Mouse (Mus musculus) thymus, postnatal 10 days (tissue): ENCODE data around the gene Glycam1.
A peak's percentile ranks its signal among the peaks of the same experiment; 100 is the strongest.
"Not testable (repeated sequence)": the region's sequence is repeated elsewhere in the genome, so short reads cannot be mapped to it uniquely, and the experiment has no call there.

Experiments used
- DNase-seq, 2 experiments: peaks; one replicate each; pipeline ENCODE4 v3.0.0; 2021; ENCODE audit warnings: low spot score in 2 of 2

Gene Glycam1

DNA sequence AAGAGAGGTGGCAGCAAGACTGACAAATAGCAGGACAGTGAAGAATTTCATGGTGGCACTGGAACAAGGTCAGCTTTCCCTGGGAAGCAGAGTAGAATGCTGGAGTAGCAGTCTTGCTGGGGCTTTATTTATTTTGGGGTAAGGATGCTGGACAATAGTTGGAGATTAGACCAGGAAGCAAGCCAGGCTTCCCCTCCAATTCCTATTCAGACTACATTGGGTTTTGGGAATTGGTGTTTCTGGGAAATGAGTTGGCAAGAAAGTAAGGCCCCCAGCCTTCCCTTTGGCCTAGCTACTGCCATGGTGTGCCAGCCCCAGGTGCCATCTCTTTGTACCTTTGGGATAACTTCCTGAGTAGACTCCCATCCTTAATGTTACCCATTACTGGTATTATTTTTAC, at the start of gene Glycam1:
Gene Glycam1, minus strand, starts transcription at position 101 of the 400 bp plus-strand sequence.
- DNase-seq: no peak

DNA sequence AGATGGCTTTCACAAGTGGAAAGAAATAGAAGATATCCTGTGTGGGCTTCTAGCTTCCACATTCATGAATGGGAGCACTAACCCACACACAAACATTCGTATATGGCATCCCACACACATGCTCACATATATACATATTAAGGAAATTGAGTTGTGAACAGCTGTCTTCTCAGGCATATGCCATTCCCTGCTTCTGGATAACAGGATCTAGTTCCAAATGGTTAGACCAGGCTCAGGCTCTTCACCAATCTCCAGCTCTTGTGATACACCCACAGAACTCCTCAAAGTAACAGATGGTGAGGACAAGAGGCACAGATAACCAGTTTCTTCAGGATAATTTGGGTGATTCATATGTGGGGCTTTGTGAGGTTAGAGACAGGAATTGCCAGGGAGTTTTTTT, 39.6 kb upstream of the Glycam1 start:
- no peak for DNase-seq

DNA sequence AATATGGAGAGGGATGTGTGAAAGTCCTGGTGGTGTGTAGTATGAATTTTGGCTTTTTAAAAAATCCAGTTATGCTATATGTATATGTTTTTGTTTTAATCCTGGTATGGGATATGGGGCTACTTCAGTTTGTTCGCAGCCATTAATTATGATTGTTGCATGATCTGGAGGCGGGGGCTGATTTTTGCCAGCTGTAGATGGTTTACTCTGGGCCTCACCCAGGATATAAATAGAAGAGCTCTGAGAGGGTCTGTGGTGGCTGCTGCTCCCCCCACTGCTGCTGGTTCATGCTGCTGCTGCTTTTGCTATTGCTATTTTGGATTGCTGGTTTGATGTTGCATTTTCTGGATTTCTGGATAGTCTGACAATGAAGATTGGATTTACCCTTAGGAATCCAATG, 25.9 kb upstream of the Glycam1 start:
- no peak for DNase-seq

DNA sequence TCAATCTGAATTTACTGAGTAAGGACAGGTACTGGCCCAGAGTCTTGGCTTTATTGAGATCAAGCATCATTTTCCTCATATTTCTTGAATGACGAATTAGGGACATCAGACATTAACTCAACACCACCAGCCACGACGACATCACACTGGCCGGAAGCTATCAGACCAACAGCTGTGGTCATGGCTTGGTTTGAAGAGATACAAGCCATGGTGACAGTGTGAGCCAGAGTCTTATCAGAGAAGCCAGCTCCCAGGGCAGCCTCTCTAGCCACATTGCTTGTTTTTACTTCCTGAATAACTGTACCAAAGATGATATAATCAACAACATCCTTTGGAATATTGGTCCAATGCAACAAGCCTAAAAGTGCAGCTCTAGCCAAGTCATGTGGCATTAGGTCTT, 22.9 kb upstream of the Glycam1 start:
- DNase-seq: not testable (repeated sequence)

DNA sequence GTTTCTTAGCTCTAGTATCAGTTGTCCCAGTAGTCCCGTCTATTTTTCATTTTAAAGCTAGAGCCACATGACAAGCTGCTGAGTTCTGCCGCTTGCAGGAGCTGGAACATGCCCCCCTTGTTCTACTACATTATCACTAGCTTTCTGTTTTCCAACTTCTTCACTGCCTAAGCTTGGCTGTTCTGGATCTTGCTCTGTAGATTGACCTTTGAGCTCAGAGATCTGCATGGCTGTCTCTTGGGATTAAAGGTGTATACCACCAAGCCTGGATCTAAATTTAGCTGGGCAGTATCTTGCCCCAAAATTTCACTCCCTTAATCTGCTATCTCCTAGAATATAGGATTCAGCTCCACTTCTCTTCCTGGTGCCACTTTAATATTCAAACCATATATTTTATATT, 21.0 kb upstream of the Glycam1 start:
- no peak for DNase-seq

DNA sequence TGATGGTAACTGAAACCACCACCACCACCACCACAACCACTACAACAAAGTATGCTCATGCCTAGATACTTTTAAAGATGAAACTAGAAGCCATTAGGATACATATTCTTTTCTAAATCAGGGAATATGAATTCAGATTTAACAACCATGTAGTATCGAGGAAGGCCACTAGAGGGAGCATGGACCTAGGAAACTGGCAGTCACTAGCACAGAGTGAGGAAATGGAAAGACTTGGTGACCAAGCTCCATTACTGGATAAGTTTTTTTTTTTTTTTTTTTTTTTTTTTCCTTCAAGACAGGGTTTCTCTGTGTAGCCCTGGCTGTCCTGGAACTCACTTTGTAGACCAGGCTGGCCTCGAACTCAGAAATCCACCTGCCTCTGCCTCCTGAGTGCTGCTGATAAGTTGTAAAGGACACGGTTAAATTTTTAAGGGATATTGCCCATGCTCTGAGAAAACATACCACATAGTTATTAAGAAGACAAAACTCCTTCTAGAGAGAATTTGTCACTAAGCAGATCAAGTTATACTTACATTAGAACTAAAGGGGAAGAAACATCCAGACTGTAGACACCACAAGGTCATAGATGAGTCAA, 12.7 kb downstream of the Glycam1 start:
- peak in 1 of 2 experiments; percentile 44 for DNase-seq

DNA sequence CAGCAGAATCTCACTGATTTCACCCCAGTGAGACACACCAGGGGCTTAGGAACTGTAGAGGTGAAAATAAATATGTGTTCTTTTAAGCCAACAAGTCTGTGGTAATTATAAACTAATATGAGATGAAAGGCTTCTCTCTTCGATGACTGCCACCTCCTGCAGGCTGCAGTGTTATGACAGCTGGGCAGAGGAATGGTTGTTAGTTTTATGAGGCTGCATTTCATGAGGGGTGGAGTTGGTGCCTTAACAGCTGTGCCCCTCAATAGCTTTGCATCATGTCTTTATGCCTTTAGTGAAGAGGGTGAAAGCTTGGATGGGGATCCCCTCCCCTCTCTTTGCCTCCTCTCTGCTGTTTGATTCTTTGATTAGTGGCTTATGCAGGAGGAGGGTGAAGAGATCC, 13.8 kb downstream of the Glycam1 start:
- no peak for DNase-seq

DNA sequence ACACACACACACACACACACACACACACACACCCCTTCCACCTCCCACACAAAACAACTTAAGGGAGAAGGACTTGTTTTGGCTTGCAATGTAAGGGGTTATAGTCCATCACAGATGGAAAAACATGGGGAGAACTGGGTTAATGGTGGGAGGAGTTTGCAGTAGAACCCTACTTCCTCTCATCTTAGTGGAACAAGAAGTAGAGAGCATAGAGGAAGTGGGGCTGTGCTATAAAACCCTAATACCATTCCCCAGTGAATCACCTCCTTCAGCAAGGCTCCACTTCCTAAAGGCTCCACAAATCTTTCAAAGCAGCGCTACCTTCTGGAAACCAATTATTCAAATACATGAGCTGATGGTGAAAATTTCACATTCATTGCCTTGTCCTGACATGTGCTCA, 15.4 kb downstream of the Glycam1 start:
- no peak for DNase-seq

DNA sequence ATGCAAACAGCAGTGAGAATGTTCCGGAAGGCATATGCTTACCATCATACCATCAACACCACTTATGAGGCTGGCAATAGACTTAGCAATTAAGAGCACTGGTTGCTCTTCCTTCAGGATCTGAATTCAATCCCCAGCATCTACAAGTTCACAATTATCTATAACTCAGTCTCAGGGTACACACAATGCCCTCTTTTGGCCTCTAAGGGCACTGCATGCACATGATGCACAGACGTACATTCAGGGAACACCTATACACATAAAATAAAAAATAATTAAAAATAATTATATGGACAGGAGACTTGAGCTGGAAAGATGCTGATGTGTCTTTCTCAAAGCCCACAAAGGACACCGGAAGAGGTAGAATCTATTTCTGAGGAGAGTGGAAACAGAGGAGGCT, 16.9 kb downstream of the Glycam1 start:
- DNase-seq: no peak

DNA sequence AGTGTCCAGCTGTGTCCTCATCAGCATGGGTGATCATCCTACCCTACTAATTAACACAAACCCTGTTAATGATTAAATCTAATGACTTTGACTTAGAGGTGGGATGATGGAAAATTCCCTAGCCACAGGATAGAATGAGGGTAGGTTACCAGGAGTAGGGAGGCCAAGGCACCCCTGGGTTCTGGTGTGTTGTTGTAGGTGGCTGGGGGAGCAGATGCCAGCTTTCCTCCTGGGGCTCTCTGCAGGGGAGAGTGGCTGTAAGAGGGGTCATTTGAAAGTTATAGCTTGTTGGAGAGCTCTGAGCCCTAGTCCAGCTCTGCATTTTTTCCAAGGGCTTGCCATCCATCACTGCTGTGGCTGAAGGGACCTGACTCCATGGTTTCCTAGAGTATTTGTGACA, 22.4 kb downstream of the Glycam1 start:
- no peak for DNase-seq

DNA sequence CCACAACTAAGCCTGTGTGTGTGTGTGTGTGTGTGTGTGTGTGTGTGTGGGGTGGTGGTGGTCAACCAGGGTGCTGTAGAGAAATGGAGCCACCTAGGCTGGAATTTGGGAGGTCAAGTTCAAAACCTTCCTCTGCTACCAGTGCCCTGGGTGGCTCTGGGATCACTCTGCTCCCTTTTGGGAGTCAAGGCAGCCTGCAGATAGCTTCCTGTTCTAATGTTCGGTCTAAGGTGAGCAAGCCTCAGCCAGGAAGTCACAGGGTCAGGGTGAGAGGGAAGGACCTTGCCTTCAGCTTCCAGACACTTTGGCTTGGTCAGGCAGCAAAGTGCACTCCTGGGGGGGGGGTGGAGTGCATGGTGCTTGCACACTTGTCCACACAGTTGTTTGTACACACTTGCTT, 24.2 kb downstream of the Glycam1 start:
- no peak for DNase-seq

DNA sequence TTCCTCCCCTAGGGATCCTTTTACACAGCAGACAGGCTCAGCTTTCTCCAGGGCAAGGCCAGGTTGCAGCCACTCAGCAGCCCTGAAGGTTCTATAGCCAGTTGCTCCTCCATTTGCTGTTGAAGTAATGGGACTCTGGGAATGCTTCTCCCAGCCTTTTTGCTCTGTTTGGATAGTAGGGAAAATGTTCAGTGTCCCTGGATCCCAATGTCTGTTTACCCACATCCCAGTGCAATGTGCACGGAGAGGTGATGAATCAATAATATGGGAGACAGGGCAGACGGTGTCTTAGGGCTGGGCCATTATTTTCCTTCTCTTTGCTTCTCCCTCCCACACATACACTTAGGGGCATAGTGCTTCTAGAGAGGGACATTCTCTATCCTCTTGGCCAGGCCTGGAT, 25.6 kb downstream of the Glycam1 start:
- no peak for DNase-seq

DNA sequence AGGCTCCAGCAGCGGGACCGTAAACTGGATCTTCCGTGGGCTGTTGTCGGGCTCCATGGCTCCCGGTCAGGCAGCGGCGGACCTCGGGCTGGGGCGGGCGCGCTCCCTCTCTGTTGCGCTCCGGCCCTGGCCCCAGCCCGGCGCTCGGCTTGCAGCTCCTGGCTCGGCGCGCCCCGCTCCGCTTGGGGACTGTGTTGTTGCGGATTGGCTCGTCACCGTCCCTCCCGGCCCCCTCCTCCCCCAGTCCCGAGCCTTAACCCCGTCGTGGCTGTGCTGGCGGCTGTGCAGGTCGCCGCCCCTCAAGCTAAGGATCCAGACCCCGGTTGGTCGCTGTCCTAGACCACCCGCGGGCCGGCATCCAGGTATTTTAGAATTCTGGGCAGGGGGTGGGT, 27.1 kb downstream of the Glycam1 start, which contains the start of gene Ppp1r1a:
Gene Ppp1r1a, minus strand, starts transcription at position 182 of the 392 bp plus-strand sequence.
- no peak for DNase-seq

DNA sequence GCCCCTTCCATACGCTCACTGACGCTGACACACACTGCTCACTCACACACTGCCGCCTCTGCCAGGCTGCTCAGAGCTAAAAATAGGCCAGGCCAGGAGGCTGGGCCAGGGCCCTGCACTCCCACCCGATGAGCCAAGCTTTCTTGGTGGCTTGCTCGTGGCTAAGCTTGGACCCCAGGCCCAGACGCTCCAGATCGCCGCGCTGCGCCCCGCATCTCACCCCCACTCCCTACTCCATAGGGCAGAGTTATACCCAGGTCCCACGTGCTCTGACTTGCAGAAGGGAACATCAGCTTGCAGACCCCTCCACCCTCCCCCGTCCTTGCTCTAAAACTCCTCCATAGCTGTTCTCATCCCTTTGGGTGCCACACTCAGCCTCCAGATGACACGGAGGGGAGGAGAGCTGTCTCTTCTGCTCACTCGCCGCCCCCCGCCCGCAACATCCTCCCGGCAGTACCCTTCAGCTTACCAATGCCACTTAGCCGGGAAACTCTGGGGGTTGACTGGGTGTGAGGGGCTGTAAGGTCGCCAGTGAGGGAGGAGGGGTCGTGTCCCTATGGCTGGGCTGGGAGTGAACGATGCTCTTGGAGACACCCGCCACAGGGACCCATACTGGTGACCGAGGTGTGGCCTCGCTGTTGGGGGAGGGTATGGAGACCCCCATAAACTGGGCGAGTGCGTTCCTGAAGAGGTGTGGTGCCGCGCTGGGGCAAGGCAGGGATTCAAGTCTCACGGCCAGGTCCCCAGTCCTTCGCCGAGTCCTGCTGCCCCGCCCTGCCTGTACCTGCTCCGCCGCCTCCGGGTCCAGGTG, 27.7 kb downstream of the Glycam1 start:
- DNase-seq: no peak

DNA sequence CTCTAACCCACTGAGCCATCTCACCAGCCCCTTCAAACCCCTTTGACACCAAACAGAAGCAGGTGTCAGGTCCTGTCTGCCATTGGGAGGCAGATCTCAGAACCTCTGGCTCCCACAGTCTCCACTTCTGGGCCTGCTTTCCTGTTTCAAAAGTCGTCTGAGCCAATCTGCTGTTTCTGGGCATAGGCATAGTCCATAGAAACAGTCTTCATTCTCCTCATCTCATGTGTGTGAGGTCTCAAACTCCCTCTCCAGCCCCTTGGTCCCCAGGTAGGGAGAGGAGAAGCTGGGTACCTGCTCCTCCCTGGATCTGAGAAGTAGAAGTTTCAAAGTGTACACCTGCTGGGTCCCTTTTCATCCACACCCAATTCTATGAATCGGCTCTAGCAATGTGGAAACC, 28.4 kb downstream of the Glycam1 start:
- DNase-seq: no peak

DNA sequence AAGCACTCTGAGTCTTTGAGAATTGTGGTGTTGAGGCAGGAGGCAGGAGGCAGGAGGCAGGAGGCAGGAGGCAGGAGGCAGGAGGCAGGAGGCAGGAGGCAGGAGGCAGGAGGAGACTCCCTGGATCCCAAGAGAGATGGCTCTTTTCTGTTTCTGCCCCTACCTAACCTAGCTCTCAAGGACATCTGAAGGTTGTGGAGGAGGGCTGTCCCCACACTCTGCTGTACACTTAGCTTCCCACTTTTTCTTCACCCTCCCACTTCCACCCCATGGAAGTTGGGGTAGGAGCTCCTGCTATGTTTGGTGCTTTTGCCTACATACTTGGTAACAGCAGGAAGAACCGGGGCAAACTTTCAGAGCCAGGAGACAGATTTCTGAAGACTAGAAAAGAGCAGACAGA, 29.1 kb downstream of the Glycam1 start:
- DNase-seq: no peak

DNA sequence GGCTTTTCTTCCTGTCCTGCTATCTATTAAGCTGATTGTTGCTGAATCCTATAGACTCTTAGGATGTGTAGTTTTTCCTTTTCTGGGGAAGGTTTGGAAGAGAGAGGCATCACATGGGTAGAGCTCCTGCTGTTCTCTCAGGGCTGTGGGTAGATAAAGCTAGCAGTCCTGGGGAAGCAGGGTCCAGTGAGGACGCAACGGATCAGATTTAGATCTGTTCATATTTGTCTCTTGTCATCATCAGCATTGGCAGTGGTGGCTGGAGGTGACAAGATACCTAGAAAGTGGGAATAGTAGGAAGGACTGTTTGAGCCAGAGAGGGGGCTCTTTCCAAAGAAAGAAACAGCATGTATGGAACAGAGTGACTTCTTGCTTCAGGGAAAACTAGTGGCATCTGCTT, 29.9 kb downstream of the Glycam1 start:
- no peak for DNase-seq

DNA sequence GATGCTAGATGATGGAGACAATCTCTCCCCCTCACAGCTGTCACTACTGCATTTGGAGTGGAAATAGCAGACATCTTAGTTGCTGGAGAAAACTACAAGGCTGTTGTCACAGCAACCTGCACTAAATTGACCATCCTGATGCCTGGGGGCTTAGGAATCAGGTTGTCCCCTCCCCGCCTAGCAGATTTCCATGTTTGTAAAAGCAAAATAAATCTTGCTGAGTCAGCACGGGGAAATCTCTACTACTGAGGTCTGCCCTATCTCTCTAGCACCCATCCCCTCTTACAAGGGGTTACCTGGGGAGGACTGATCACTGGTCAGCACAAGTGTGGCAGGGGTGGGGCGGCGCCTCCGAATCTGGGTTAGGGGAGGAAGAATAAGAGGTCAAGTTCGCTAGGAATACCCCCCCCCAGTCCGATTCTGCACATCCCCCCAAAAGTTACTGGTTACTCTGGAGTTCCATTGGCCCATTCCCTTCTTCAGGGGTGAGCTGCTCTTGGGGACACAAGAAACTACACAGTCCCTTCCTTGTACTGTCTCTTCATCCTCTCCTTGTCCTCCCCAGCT, 30.7 kb downstream of the Glycam1 start:
- no peak for DNase-seq

DNA sequence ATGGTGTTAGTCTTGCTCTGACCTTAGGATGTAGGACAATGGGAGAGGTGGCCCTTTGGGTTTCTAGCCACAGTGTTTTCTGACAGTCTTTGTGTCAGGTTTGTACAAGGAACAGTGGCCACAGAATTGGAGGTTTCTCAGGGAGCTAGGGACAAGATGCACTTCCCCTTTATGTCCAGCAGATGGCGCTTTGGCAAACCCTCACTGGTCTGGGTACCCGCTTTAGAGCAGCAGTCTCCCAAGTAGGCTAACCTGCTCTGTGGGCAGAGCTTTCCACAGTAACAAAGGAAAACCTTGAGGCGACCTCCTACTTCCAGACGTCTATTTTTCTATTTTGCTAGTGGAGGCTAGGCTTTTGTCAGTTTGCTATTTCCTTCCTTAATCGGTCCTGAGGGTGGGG, 34.5 kb downstream of the Glycam1 start:
- peak; percentile 8 to 43 for DNase-seq

DNA sequence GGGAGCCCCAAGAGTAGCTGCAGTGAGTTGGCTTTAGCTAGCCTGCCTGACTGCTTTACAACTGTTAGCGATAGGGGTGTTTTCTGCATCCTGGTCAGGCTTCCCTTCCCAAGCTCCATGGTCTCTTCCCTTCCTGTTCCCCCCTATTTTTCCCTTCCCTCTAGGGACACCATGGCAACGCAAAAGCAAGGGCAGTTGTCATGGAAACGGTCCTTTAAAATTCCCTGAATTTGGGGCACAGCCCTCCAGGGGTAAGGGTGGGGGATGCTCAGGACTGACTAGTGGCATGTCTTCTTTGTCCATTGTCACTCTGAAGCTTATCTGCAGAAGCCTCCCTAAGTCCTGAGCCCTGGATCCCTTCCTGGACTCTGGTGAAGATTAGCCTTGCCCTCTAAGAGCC, 41.7 kb downstream of the Glycam1 start:
- DNase-seq: no peak

DNA sequence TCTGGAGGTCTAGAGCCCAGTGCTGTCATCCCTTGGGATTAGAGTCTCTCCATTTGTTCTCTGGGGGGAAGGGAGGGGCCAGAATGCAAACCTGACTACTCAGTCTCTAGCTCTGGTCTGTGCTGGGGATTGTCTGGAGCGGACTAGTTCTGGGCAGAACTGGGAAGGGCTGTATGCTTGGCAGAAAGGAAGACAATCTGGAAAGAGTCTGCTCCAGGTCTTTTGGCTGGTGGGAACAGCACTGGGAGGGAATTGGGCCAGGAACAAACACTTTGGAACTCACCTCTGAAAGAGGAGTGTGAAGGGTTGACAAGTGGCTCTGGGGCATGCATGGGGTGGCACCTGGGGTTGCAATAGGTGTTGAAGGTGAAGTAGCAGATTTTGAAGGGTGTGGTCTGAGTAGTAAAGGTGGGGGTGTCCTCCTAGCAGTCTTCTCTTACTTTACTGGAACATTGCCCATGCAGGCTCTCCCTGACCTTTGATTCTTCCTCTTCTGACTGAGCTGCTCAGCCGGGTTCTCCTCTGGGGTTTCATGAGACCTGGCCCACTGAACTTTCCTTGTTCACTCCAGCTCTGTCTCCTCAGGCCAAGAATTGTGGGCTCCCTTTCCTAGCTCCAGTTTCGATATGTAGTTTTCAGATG, 42.3 kb downstream of the Glycam1 start:
- no peak for DNase-seq
